Mouse (Mus musculus) limb, embryonic 14.5 days (tissue): ENCODE data around the gene Pawr. TPM values are rescaled to one million over a fixed set of nuclear protein-coding genes. Genes with fewer than 3 reads are reported as not detected.

ENCODE experiments used
- ATAC-seq: fragments of 200-750 bp; cut with Nextera tagmentation; 2 replicates; pipeline ENCODE4 v1.8.0; 2017; ENCODE audit warnings: low read depth, moderate number of reproducible peaks, moderate TSS enrichment; ENCODE audit not compliant: low FRiP score
- DNase-seq: peaks from one replicate; pipeline ENCODE4 v3.0.0-alpha.2; 2015; ENCODE audit warnings: low spot score
- H3K27ac ChIP-seq: fragments of 300-500 bp; sonication (generic); replicated peaks from 2 replicates; pipeline ENCODE4 v1.5.1; 2014; ENCODE audit warnings: low read depth, mild to moderate bottlenecking, low read length, moderate library complexity, mixed read lengths
- H3K27me3 ChIP-seq: fragments of 300-500 bp; sonication (generic); 2 replicates; pipeline ENCODE4 v1.6.1; 2014; ENCODE audit warnings: low read length, mixed read lengths; ENCODE audit not compliant: control insufficient read depth, insufficient read depth
- H3K36me3 ChIP-seq: fragments of 300-500 bp; sonication (generic); 2 replicates; pipeline ENCODE4 v1.6.1; 2014; ENCODE audit warnings: mild to moderate bottlenecking, low read length, moderate library complexity, mixed read lengths; ENCODE audit not compliant: control insufficient read depth, insufficient read depth
- H3K4me1 ChIP-seq: fragments of 300-500 bp; sonication (generic); 2 replicates; pipeline ENCODE4 v1.6.1; 2014; ENCODE audit warnings: antibody characterized with exemption, low read length, mixed read lengths; ENCODE audit not compliant: control insufficient read depth, insufficient read depth
- H3K4me2 ChIP-seq: fragments of 300-500 bp; sonication (generic); replicated peaks from 2 replicates; pipeline ENCODE4 v1.6.1; 2014; ENCODE audit warnings: low read depth, mild to moderate bottlenecking, low read length, moderate library complexity; ENCODE audit not compliant: severe bottlenecking
- H3K4me3 ChIP-seq: fragments of 300-500 bp; sonication (generic); replicated peaks from 2 replicates; pipeline ENCODE4 v1.5.1; 2014; ENCODE audit warnings: low read length
- H3K9ac ChIP-seq: fragments of 300-500 bp; sonication (generic); 2 replicates; pipeline ENCODE4 v1.6.1; 2014; ENCODE audit warnings: mild to moderate bottlenecking, low read depth, low read length, moderate library complexity; ENCODE audit not compliant: severe bottlenecking
- H3K9me3 ChIP-seq: fragments of 300-500 bp; sonication (generic); 2 replicates; pipeline ENCODE4 v1.6.1; 2016; ENCODE audit warnings: low read length; ENCODE audit not compliant: control insufficient read depth
- POLR2A ChIP-seq: fragments of 200-500 bp; IDR thresholded peaks from 2 replicates; pipeline ENCODE4 v1.8.0; 2012; ENCODE audit warnings: inconsistent platforms, mild to moderate bottlenecking, moderate library complexity, borderline replicate concordance; ENCODE audit not compliant: insufficient read depth, insufficient read length; ENCODE audit errors: extremely low read depth
- WGBS: fragments of 180-500 bp; shearing (Covaris S2); extraction: QIAGEN DNeasy Blood & Tissue Kit; methylation state at CpG from one replicate; pipeline ENCODE4 v1.1.7; 2014; 5-methylcytosine and 5-hydroxymethylcytosine counted together
- polyA plus RNA-seq, 2 experiments: library from polyadenylated mRNA; depleted of rRNA in 1 of 2; stranded (reverse) in 1 of 2; unstranded in 1 of 2; fragments of >200 nt; fragmentation: Nextera tagmentation in 1 of 2; extraction: Ambion mirVana in 1 of 2; gene quantifications; 2 replicates each; pipeline versions ENCODE4 v1.2.1 to v1.2.3; 2012 to 2014

The Pawr gene
- polyA plus RNA-seq, 2 experiments: 3.1 to 3.5 TPM

DNA sequence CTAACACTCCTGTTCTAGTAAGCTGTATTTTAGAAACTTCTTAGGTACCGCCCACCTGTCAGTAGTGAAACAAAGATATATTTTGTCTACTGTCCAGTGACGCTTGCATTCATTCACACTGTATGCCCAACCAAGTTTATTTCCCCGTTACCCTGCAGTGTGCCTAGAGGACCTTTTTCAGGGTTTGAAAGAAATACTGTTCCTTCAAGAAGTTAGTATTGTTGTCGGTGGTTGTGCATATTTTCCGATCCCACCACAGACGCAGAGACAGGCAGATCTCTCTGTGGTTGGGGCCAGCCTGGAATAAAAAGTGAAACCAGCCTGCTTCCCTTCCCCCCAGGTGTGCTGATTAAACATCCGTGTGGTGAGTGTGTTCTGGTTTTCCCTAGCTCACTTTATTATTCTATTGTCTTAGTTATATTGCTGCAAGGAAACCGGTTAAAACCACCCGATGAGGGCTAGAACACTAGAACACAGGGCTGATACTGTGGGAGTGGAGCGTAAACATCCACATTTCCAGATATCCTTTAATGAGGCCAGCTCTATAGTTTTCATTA is 3.9 kb downstream of the Pawr start:
- WGBS: 83% methylated on average over 10 of the region's 10 CpGs
- H3K4me2 ChIP-seq: no peak overlapping the region
- H3K4me1 ChIP-seq: no peaks in the 10 kb centered on the region; the same call in 1 of the 2 replicates
- H3K9ac ChIP-seq: no peak overlapping the region
- DNase-seq (no peak), ATAC-seq (no peak)
- no peaks in the 10 kb centered on the region for H3K36me3 ChIP-seq
- H3K4me3 ChIP-seq: no peak overlapping the region
- no peaks in the 10 kb centered on the region for H3K9me3 ChIP-seq
- no peak for TF ChIP-seq POLR2A
- no peak overlapping the region for H3K27ac ChIP-seq
- peaks cover 10% of the 10 kb centered on the region; the same call in 1 of the 2 replicates for H3K27me3 ChIP-seq

DNA sequence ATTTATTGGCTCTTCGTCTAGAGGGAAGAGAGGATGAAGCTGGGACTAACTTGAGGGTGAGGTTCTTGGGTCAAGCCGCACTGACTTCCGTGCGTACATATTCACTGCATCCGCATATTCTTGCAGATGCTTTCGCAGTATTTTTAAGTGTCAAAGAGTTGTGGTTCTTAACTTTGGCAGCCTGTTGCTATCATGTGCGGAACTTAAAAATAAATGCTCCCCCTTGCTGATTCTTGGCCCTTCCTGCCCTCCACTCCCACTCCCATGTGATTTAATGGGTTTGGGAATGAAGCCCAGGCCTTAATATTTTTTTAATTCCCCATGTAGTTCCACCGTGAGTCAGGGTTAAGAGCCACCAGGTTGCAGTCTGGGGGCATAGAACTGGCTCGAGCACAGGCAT is 4.7 kb downstream of the Pawr start:
- Histone ChIP-seq H3K4me3 (no peak overlapping the region), H3K36me3 (no peaks in the 10 kb centered on the region), H3K27ac (no peak overlapping the region), H3K4me1 (no peaks in the 10 kb centered on the region), H3K9ac (no peak overlapping the region), H3K9me3 (no peaks in the 10 kb centered on the region), H3K27me3 (peaks cover 2% of the 10 kb centered on the region; the same call in 1 of the 2 replicates), H3K4me2 (no peak overlapping the region)
- no peak for ATAC-seq
- WGBS: 78% methylated on average over 9 of the region's 9 CpGs
- no peak for TF ChIP-seq POLR2A
- DNase-seq: no peak

DNA sequence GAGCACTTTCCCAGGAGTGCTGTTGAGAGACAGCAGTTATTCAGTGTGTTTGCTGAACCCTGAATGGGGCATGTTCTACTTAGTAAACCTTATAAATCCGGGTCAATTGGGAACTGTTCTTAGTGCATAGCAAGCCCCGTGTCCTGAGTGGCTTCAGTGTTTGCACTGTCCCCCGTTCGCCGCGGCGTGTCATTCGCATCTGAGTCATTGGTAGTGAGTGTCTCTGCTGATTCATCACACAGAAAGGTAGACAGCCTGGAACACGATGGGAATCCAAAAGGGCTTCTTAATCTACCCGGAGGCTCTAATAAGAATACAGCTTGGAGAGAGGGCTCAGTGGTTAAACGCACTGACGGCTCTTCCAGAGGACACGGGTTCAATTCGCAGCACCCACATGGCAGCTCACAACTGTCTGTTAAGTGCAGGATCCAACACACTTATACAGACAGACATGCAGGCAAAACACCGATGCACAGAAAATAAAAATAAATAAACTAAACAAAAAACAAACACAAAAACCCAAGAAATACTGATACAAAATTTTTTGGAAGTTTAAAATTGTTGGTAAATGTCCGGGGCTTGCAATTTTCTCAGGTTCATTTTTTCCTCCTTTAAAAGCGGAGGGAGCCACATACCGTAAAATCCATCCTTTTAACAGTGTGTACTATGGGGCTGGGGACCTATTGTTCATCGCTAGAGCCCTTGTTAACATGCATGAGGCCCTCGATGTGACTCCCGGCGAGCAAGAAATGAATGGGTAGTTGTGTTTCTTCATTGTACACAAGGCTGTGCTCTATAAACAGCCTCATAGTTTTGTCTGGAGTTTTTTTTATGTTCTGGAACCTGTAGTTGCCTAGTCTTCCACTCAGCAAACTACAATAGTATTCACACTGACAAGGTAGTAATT is 6.4 kb downstream of the Pawr start:
- no peaks in the 10 kb centered on the region for H3K36me3 ChIP-seq
- no peak overlapping the region for H3K9ac ChIP-seq
- H3K4me2 ChIP-seq: no peak overlapping the region
- no peak for TF ChIP-seq POLR2A
- no peaks in the 10 kb centered on the region for H3K4me1 ChIP-seq
- ATAC-seq: no peak
- no peaks in the 10 kb centered on the region for H3K9me3 ChIP-seq
- 91% methylated on average over 22 of the region's 22 CpGs for WGBS
- no peak overlapping the region for H3K27ac ChIP-seq
- no peaks in the 10 kb centered on the region for H3K27me3 ChIP-seq
- H3K4me3 ChIP-seq: no peak overlapping the region
- DNase-seq: no peak

DNA sequence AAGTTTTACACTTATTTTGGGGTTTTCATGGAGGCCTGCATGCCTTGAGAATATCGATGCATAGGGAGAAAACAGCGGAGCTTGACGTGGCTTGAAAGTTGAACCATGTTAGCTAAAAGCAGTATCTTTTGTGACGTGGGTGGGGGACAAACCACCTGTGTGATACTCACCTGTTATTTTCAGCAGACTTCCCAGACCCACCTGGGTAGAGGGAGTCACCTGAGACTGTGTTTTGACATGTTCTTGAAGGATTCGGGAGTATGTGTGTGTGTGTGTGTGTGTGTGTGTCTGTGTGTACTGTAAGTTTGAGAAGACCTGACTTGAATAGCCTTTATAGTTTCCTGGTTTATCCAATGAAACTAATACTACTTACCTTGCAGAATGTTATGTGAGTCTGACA is 7.2 kb downstream of the Pawr start:
- H3K36me3 ChIP-seq: no peaks in the 10 kb centered on the region
- DNase-seq (no peak), ATAC-seq (no peak)
- H3K4me2 ChIP-seq: no peak overlapping the region
- no peak overlapping the region for H3K4me3 ChIP-seq
- H3K9ac ChIP-seq: no peak overlapping the region
- no peaks in the 10 kb centered on the region for H3K9me3 ChIP-seq
- H3K27ac ChIP-seq: no peak overlapping the region
- 79% methylated on average over 5 of the region's 5 CpGs for WGBS
- no peak for TF ChIP-seq POLR2A
- no peaks in the 10 kb centered on the region for H3K4me1 ChIP-seq
- no peaks in the 10 kb centered on the region for H3K27me3 ChIP-seq

DNA sequence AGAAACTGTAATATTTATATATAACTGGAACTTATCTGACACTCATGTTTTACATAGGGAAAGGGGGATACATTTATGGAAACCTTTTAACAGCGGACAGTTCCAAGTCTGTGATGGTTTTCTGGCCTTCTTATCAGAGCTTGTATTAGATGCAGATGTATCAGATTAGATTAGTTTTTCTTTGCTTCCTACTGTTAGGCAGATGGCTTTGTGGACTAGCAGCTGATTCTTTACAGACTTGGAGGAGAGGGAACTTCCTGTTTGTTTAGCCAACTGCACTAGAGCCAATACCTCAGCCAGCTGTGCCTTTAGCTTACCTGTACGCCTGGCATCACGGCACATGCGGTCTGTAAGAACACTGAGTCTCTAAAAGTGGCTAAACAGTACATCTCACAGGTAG is 8.0 kb downstream of the Pawr start:
- H3K27ac ChIP-seq: no peak overlapping the region
- no peak overlapping the region for H3K4me2 ChIP-seq
- no peaks in the 10 kb centered on the region for H3K9me3 ChIP-seq
- H3K9ac ChIP-seq: no peak overlapping the region
- TF ChIP-seq POLR2A: no peak
- H3K36me3 ChIP-seq: no peaks in the 10 kb centered on the region
- DNase-seq (no peak), ATAC-seq (no peak)
- no peak overlapping the region for H3K4me3 ChIP-seq
- H3K4me1 ChIP-seq: no peaks in the 10 kb centered on the region
- 88% methylated on average over 4 of the region's 4 CpGs for whole genome bisulfite sequencing
- H3K27me3 ChIP-seq: no peaks in the 10 kb centered on the region
